Mouse (Mus musculus): ENCODE data around the gene Mobp. TPM values are rescaled to one million over a fixed set of nuclear protein-coding genes. Genes with fewer than 3 reads are reported as not detected.
A peak's percentile ranks its signal among the peaks of the same experiment; 100 is the strongest.

Gene Mobp
- total and polyA plus RNA-seq, 2 experiments from 2014 or later, result 0.18 TPM; not detected in 1

DNA sequence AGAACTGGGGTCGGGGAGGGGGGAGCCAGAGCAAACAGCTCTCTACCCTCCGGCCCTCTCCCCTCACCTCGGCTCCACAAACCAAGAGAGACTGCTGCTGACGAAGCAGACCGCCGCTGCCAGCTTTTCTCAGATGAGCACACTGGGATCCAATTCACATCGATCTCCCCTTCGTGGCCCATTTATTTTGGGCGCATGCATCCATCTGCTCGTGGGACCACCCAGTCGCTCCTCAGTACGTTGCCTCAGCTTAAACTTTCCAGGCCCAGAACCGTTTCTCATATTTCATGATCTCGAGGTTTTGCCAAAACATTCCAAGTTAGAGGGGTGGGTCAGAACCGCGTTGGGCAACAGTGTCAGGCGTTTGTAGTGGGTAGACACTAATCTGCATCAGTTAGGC is 57.4 kb downstream of the Mobp start:
- 65% methylated on average over 17 of the region's 17 CpGs for WGBS
- Histone ChIP-seq H3K4me1 (ENCODE audit: insufficient read depth) (no peaks in the 10 kb centered on the region), H3K9ac (no peak overlapping the region), H3K4me2 (ENCODE audit: low read depth) (no peak overlapping the region), H3K4me3 (ENCODE audit: low read depth, low read length) (no peak overlapping the region), H3K27ac (ENCODE audit: low read depth, low read length) (no peak overlapping the region), H3K27me3 (ENCODE audit: insufficient read depth, low read length) (no peaks in the 10 kb centered on the region), H3K36me3 (ENCODE audit: insufficient read depth) (no peaks in the 10 kb centered on the region), H3K9me3 (ENCODE audit: low read length) (no peaks in the 10 kb centered on the region)
- ATAC-seq (no peak), DNase-seq (no peak)
- TF ChIP-seq CTCF (IDR thresholded peaks at IDR 0.05; ENCODE audit: low read depth), result no peak

DNA sequence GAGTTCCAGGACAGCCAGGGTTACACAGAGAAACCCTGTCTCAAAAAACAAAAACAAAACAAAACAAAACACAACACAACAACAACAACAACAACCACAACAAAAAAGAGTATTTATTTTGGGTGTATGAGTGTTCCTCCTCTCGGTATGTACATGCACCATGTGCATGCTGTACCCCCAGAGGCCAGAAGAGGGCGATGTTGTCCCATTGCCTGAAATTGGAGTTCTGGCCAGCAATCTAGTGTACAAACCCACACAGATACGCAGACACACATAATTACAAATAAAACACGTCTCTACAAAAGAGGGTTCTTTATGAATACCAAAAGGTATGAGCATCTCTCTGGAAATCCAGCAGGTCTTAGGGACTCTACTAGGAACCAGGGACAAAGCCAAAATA is 60.6 kb downstream of the Mobp start:
- TF ChIP-seq CTCF (IDR thresholded peaks at IDR 0.05; ENCODE audit: low read depth), result peak; percentile 86
- Histone ChIP-seq H3K36me3 (ENCODE audit: insufficient read depth) (no peaks in the 10 kb centered on the region), H3K4me2 (ENCODE audit: low read depth) (no peak overlapping the region), H3K27ac (ENCODE audit: low read depth, low read length) (no peak overlapping the region), H3K4me1 (ENCODE audit: insufficient read depth) (no peaks in the 10 kb centered on the region), H3K9me3 (ENCODE audit: low read length) (no peaks in the 10 kb centered on the region), H3K9ac (no peak overlapping the region), H3K27me3 (ENCODE audit: insufficient read depth, low read length) (no peaks in the 10 kb centered on the region), H3K4me3 (ENCODE audit: low read depth, low read length) (no peak overlapping the region)
- DNase-seq (peak; percentile 74), ATAC-seq (no peak)
- WGBS, result 72% methylated on average over 4 of the region's 4 CpGs

DNA sequence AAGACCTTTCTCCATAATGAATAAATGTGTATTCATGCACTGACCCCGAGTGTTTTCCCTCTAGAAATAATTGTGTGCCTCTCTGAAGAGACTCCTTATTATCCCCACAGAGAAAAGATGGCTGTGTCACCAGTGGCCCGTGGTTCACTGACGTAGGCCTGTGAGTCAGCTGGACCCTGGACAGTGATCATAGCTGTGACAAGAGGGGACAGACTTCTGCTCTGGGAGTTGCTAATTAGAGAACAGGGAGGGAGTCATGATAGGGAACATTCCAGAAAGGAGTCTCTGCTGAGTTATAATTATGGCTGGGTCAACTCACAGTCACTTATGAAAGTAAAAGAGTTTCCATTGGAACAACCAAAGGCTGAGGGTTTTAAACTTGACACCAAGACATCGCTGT is 61.4 kb downstream of the Mobp start:
- no peak for DNase-seq
- Histone ChIP-seq H3K9ac (no peak overlapping the region), H3K9me3 (ENCODE audit: low read length) (no peaks in the 10 kb centered on the region), H3K4me1 (ENCODE audit: insufficient read depth) (no peaks in the 10 kb centered on the region), H3K4me2 (ENCODE audit: low read depth) (no peak overlapping the region), H3K36me3 (ENCODE audit: insufficient read depth) (no peaks in the 10 kb centered on the region), H3K27me3 (ENCODE audit: insufficient read depth, low read length) (no peaks in the 10 kb centered on the region), H3K4me3 (ENCODE audit: low read depth, low read length) (no peak overlapping the region), H3K27ac (ENCODE audit: low read depth, low read length) (no peak overlapping the region)
- WGBS, result 76% methylated on average over 4 of the region's 4 CpGs
- no peak for TF ChIP-seq CTCF (IDR thresholded peaks at IDR 0.05; ENCODE audit: low read depth)
- no peak; the same call in 1 of the 2 replicates for ATAC-seq

DNA sequence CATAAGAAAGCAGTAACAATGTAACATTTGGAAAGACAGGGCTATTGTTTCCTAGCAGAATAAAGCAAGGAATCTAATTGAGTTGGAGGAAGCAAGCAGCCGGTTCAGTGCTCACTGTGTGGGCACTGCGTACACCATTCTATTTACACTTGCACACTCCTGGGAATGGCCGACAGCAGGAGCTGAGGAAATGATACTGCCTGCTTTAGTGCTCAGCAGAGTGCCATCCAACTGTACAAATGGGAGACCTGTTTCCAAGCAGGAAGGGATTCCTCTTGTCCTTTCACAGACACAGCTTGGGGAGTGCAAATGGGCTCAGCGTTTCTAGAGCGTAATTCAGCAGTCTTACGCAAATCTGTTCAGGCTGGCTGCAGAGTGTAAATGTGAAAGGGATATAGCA is 63.4 kb downstream of the Mobp start:
- Histone ChIP-seq H3K27me3 (ENCODE audit: insufficient read depth, low read length) (no peaks in the 10 kb centered on the region), H3K9ac (no peak overlapping the region), H3K27ac (ENCODE audit: low read depth, low read length) (no peak overlapping the region), H3K9me3 (ENCODE audit: low read length) (no peaks in the 10 kb centered on the region), H3K4me1 (ENCODE audit: insufficient read depth) (no peaks in the 10 kb centered on the region), H3K4me2 (ENCODE audit: low read depth) (no peak overlapping the region), H3K36me3 (ENCODE audit: insufficient read depth) (no peaks in the 10 kb centered on the region), H3K4me3 (ENCODE audit: low read depth, low read length) (no peak overlapping the region)
- no peak for TF ChIP-seq CTCF (IDR thresholded peaks at IDR 0.05; ENCODE audit: low read depth)
- WGBS, result 64% methylated on average over 6 of the region's 6 CpGs
- ATAC-seq (no peak), DNase-seq (no peak)

DNA sequence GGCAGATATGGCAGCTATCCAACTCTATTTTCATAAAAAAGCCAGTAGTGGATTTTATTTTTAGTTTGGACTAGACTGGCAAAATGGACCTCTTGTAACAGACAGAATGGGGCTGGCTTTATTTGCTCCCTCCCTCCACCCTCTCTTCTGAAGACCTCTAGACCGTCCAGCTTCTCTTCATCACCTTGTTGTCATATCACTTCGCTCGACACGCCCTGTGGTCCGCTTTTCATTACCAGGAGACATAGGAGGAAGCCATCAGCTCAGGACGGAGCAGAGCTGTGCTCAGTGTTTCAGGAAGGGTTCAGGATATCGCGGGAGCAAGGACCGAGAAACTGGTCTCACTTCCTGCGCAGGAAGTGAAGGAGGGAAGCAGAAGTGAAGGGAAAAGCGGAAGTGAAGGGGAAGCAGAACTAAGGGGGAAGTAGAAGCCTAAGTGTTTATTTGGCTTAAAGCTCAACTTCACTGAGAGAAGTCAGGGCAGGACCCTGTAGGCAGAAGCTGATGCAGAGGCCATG is 65.5 kb downstream of the Mobp start:
- Histone ChIP-seq H3K27me3 (ENCODE audit: insufficient read depth, low read length) (no peaks in the 10 kb centered on the region), H3K4me3 (ENCODE audit: low read depth, low read length) (no peak overlapping the region), H3K9me3 (ENCODE audit: low read length) (no peaks in the 10 kb centered on the region), H3K4me2 (ENCODE audit: low read depth) (no peak overlapping the region), H3K27ac (ENCODE audit: low read depth, low read length) (no peak overlapping the region), H3K9ac (no peak overlapping the region), H3K36me3 (ENCODE audit: insufficient read depth) (no peaks in the 10 kb centered on the region), H3K4me1 (ENCODE audit: insufficient read depth) (no peaks in the 10 kb centered on the region)
- ATAC-seq (no peak), DNase-seq (no peak)
- 87% methylated on average over 11 of the region's 11 CpGs for WGBS
- TF ChIP-seq CTCF (IDR thresholded peaks at IDR 0.05; ENCODE audit: low read depth), result no peak

DNA sequence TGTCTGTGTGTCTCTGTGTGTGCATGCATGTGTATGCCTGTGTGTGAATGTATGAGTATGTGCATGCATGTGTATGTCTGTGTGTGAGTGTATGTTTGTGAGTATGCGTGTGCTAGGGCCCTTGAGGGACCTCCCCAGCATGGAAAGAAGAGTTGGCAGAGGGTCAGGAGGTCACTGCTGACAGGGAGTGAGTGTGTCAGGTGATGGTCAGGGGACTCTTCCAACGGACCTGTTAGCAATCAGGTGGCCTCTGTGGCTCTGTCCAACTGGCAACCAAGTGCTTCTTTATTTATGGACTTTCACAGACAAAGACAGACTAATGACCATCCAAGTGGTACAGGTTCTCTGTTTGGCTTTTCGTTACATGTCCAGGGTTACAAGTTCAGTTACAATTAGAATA is 69.9 kb downstream of the Mobp start:
- no peaks in the 10 kb centered on the region for H3K4me1 ChIP-seq (ENCODE audit: insufficient read depth)
- no peaks in the 10 kb centered on the region for H3K36me3 ChIP-seq (ENCODE audit: insufficient read depth)
- H3K27me3 ChIP-seq (ENCODE audit: insufficient read depth, low read length), result no peaks in the 10 kb centered on the region
- H3K9me3 ChIP-seq (ENCODE audit: low read length), result no peaks in the 10 kb centered on the region
- WGBS, result 70% methylated on average over 3 of the region's 3 CpGs
- DNase-seq (no peak), ATAC-seq (no peak)
- no peak overlapping the region for H3K9ac ChIP-seq
- no peak for TF ChIP-seq CTCF (IDR thresholded peaks at IDR 0.05; ENCODE audit: low read depth)
- H3K4me2 ChIP-seq (ENCODE audit: low read depth), result no peak overlapping the region
- no peak overlapping the region for H3K27ac ChIP-seq (ENCODE audit: low read depth, low read length)
- H3K4me3 ChIP-seq (ENCODE audit: low read depth, low read length), result no peak overlapping the region

Other genes with a start within 250 kb of the Mobp start
- gene Gorasp1, start 212.1 kb upstream of the Mobp start, total RNA-seq (2014; rRNA removed), result 15.3 and 27.9 TPM in 2 replicates
- gene Gorasp1, start 212.1 kb upstream of the Mobp start, polyA plus RNA-seq (2015; fragmentation: Nextera tagmentation; extraction: Ambion mirVana), result 20.3 and 24.0 TPM in 2 replicates
- 2.5 and 4.3 TPM in 2 replicates for gene Ttc21a, start 212.1 kb upstream of the Mobp start, total RNA-seq (2014; rRNA removed)
- gene Ttc21a, start 212.1 kb upstream of the Mobp start, polyA plus RNA-seq (2015; fragmentation: Nextera tagmentation; extraction: Ambion mirVana), result 0.45 and 0.85 TPM in 2 replicates
- gene Csrnp1, start 165.0 kb upstream of the Mobp start, total RNA-seq (2014; rRNA removed), result 6.3 and 10.9 TPM in 2 replicates
- gene Csrnp1, start 165.0 kb upstream of the Mobp start, polyA plus RNA-seq (2015; fragmentation: Nextera tagmentation; extraction: Ambion mirVana), result 2.2 and 2.7 TPM in 2 replicates
- gene Xirp1, start 126.1 kb upstream of the Mobp start, total RNA-seq (2014; rRNA removed), result not detected in 2 replicates
- gene Xirp1, start 126.1 kb upstream of the Mobp start, polyA plus RNA-seq (2015; fragmentation: Nextera tagmentation; extraction: Ambion mirVana), result not detected in 2 replicates
- gene Cx3cr1, start 79.8 kb upstream of the Mobp start, total RNA-seq (2014; rRNA removed), result 11.2 and 14.7 TPM in 2 replicates
- 5.1 and 10.6 TPM in 2 replicates for gene Cx3cr1, start 79.8 kb upstream of the Mobp start, polyA plus RNA-seq (2015; fragmentation: Nextera tagmentation; extraction: Ambion mirVana)
- gene Ccr8, start 57.6 kb upstream of the Mobp start, total RNA-seq (2014; rRNA removed), result not detected in 2 replicates
- not detected in 2 replicates for gene Ccr8, start 57.6 kb upstream of the Mobp start, polyA plus RNA-seq (2015; fragmentation: Nextera tagmentation; extraction: Ambion mirVana)
- 49.1 and 53.5 TPM in 2 replicates for gene Slc25a38, start 39.3 kb upstream of the Mobp start, total RNA-seq (2014; rRNA removed)
- 30.8 and 31.4 TPM in 2 replicates for gene Slc25a38, start 39.3 kb upstream of the Mobp start, polyA plus RNA-seq (2015; fragmentation: Nextera tagmentation; extraction: Ambion mirVana)
- 2,026 and 2,688 TPM in 2 replicates for gene Rpsa, start 22.0 kb upstream of the Mobp start, total RNA-seq (2014; rRNA removed)
- gene Rpsa, start 22.0 kb upstream of the Mobp start, polyA plus RNA-seq (2015; fragmentation: Nextera tagmentation; extraction: Ambion mirVana), result 949 and 1,184 TPM in 2 replicates
- gene Myrip, start 151.8 kb downstream of the Mobp start, total RNA-seq (2014; rRNA removed), result 9.0 and 12.4 TPM in 2 replicates
- gene Myrip, start 151.8 kb downstream of the Mobp start, polyA plus RNA-seq (2015; fragmentation: Nextera tagmentation; extraction: Ambion mirVana), result 1.7 and 3.0 TPM in 2 replicates

Measured in forebrain, postnatal 0 days (tissue).